Mouse (Mus musculus) heart, embryonic 11.5 days (tissue): ENCODE measurements around the gene Shmt2. TPM values are rescaled to one million over a fixed set of nuclear protein-coding genes. Genes with fewer than 3 reads are reported as not detected.

Experiments used
- ATAC-seq: fragments of 200-750 bp; cut with Nextera tagmentation; replicated peaks from 2 replicates; pipeline ENCODE4 v1.8.0; 2017; ENCODE audit warnings: moderate library complexity; ENCODE audit not compliant: insufficient number of reproducible peaks, low FRiP score, low TSS enrichment
- H3K27ac ChIP-seq: fragments of 300-500 bp; sonication (generic); 2 replicates; pipeline ENCODE4 v1.5.1; 2014; ENCODE audit warnings: mild to moderate bottlenecking, low read depth, low read length
- H3K27me3 ChIP-seq: fragments of 300-500 bp; sonication (generic); 2 replicates; pipeline ENCODE4 v1.6.1; 2014; ENCODE audit warnings: mild to moderate bottlenecking, low read length, mixed read lengths; ENCODE audit not compliant: control insufficient read depth, insufficient read depth
- H3K36me3 ChIP-seq: fragments of 300-500 bp; sonication (generic); 2 replicates; pipeline ENCODE4 v1.6.1; 2014; ENCODE audit warnings: mild to moderate bottlenecking, low read length, moderate library complexity, mixed read lengths; ENCODE audit not compliant: control insufficient read depth, insufficient read depth
- H3K4me1 ChIP-seq: fragments of 300-500 bp; sonication (generic); 2 replicates; pipeline ENCODE4 v1.6.1; 2014; ENCODE audit warnings: low read length; ENCODE audit not compliant: control insufficient read depth, insufficient read depth
- H3K4me2 ChIP-seq: fragments of 300-500 bp; sonication (generic); 2 replicates; pipeline ENCODE4 v1.6.1; 2014; ENCODE audit warnings: mild to moderate bottlenecking, moderate library complexity
- H3K4me3 ChIP-seq: fragments of 300-500 bp; sonication (generic); 2 replicates; pipeline ENCODE4 v1.5.1; 2014; ENCODE audit warnings: low read depth, low read length
- H3K9ac ChIP-seq: fragments of 300-500 bp; sonication (generic); 2 replicates; pipeline ENCODE4 v1.6.1; 2014; ENCODE audit warnings: mild to moderate bottlenecking, low read depth, low read length, moderate library complexity
- H3K9me3 ChIP-seq: fragments of 300-500 bp; sonication (generic); replicated peaks from 2 replicates; pipeline ENCODE4 v1.6.1; 2016; ENCODE audit warnings: low read length; ENCODE audit not compliant: control insufficient read depth
- WGBS: fragments of 180-500 bp; shearing (Covaris S2); extraction: QIAGEN DNeasy Blood & Tissue Kit; methylation state at CpG from one replicate; pipeline ENCODE4 v1.1.7; 2014; ENCODE audit not compliant: insufficient replicate concordance; 5-methylcytosine and 5-hydroxymethylcytosine counted together
- polyA plus RNA-seq: library from polyadenylated mRNA; unstranded; fragments of >200 nt; fragmentation: Nextera tagmentation; extraction: Ambion mirVana; gene quantifications from 2 replicates; pipeline ENCODE4 v1.2.1, GENCODE M21; 2014

The Shmt2 gene
- polyA plus RNA-seq, 1 experiment from 2014 or later: 82.7 TPM

- no peak for ATAC-seq
- H3K9ac ChIP-seq: no peak overlapping the region
- H3K27me3 ChIP-seq: no peaks in the 10 kb centered on the region
- H3K4me3 ChIP-seq: no peak overlapping the region
- H3K4me2 ChIP-seq: no peak overlapping the region
- no peak overlapping the region for H3K27ac ChIP-seq
- WGBS: 88% methylated on average over 13 of the region's 13 CpGs
- H3K9me3 ChIP-seq: no peaks in the 10 kb centered on the region
- peaks cover 66% of the 10 kb centered on the region for H3K36me3 ChIP-seq
- H3K4me1 ChIP-seq: no peaks in the 10 kb centered on the region
Measured at GRCm38 (mm10) chr10:127557397-127557796, 35.2 kb upstream of the Shmt2 start.

- 66% methylated on average over 18 of the region's 18 CpGs for WGBS
- Histone ChIP-seq H3K36me3 (peaks cover 72% of the 10 kb centered on the region), H3K4me2 (no peak overlapping the region), H3K4me3 (no peak overlapping the region), H3K9me3 (no peaks in the 10 kb centered on the region), H3K27ac (no peak overlapping the region), H3K4me1 (no peaks in the 10 kb centered on the region), H3K9ac (no peak overlapping the region), H3K27me3 (no peaks in the 10 kb centered on the region)
- ATAC-seq: no peak
Measured at GRCm38 (mm10) chr10:127555703-127556102, 33.5 kb upstream of the Shmt2 start.

GRCm38 (mm10) chr10:127549892-127550291 is 27.6 kb upstream of the Shmt2 start:
- H3K4me1 ChIP-seq: no peaks in the 10 kb centered on the region
- H3K27ac ChIP-seq: no peak overlapping the region
- no peak overlapping the region for H3K9ac ChIP-seq
- H3K36me3 ChIP-seq: peaks cover 41% of the 10 kb centered on the region
- H3K4me3 ChIP-seq: no peak overlapping the region
- no peaks in the 10 kb centered on the region for H3K9me3 ChIP-seq
- ATAC-seq: no peak
- no peak overlapping the region for H3K4me2 ChIP-seq
- 86% methylated on average over 17 of the region's 17 CpGs for WGBS
- no peaks in the 10 kb centered on the region for H3K27me3 ChIP-seq

GRCm38 (mm10) chr10:127548236-127548635 is 26.0 kb upstream of the Shmt2 start:
- no peak overlapping the region for H3K4me2 ChIP-seq
- H3K36me3 ChIP-seq: peaks cover 28% of the 10 kb centered on the region
- ATAC-seq: no peak
- H3K4me1 ChIP-seq: no peaks in the 10 kb centered on the region
- no peak overlapping the region for H3K4me3 ChIP-seq
- WGBS: 90% methylated on average over 15 of the region's 15 CpGs
- no peaks in the 10 kb centered on the region for H3K9me3 ChIP-seq
- no peak overlapping the region for H3K27ac ChIP-seq
- H3K27me3 ChIP-seq: no peaks in the 10 kb centered on the region
- H3K9ac ChIP-seq: no peak overlapping the region

- no peak overlapping the region for H3K4me3 ChIP-seq
- ATAC-seq: no peak
- H3K27me3 ChIP-seq: no peaks in the 10 kb centered on the region
- no peak overlapping the region for H3K9ac ChIP-seq
- H3K4me1 ChIP-seq: no peaks in the 10 kb centered on the region
- 85% methylated on average over 7 of the region's 7 CpGs for WGBS
- H3K27ac ChIP-seq: no peak overlapping the region
- H3K36me3 ChIP-seq: peaks cover 21% of the 10 kb centered on the region
- H3K9me3 ChIP-seq: no peaks in the 10 kb centered on the region
- no peak overlapping the region for H3K4me2 ChIP-seq
Measured at GRCm38 (mm10) chr10:127546505-127546904, 24.3 kb upstream of the Shmt2 start.

- Histone ChIP-seq H3K4me1 (no peaks in the 10 kb centered on the region), H3K9me3 (no peaks in the 10 kb centered on the region), H3K4me3 (no peak overlapping the region), H3K4me2 (no peak overlapping the region), H3K36me3 (peaks cover 21% of the 10 kb centered on the region), H3K27me3 (no peaks in the 10 kb centered on the region), H3K9ac (no peak overlapping the region), H3K27ac (no peak overlapping the region)
- ATAC-seq: no peak
- WGBS: 86% methylated on average over 20 of the region's 20 CpGs
Measured at GRCm38 (mm10) chr10:127544375-127544774, 22.1 kb upstream of the Shmt2 start.

GRCm38 (mm10) chr10:127543916-127544315 is 21.7 kb upstream of the Shmt2 start:
- Histone ChIP-seq H3K27ac (no peak overlapping the region), H3K4me3 (no peak overlapping the region), H3K9ac (no peak overlapping the region), H3K4me1 (no peaks in the 10 kb centered on the region), H3K4me2 (no peak overlapping the region), H3K9me3 (no peaks in the 10 kb centered on the region), H3K27me3 (no peaks in the 10 kb centered on the region), H3K36me3 (peaks cover 23% of the 10 kb centered on the region)
- ATAC-seq: no peak
- WGBS: 77% methylated on average over 3 of the region's 3 CpGs

- H3K4me2 ChIP-seq: no peak overlapping the region
Measured at GRCm38 (mm10) chr10:127542720-127543119, 20.5 kb upstream of the Shmt2 start.

GRCm38 (mm10) chr10:127542084-127542483 is 19.8 kb upstream of the Shmt2 start:
- Histone ChIP-seq H3K36me3 (peaks cover 23% of the 10 kb centered on the region), H3K9ac (no peak overlapping the region), H3K27ac (no peak overlapping the region), H3K27me3 (0 out of 2 replicates have a peak, but pooled peaks cover 2% of the 10 kb centered on the region), H3K4me1 (no peaks in the 10 kb centered on the region), H3K4me2 (no peak overlapping the region), H3K4me3 (no peak overlapping the region), H3K9me3 (no peaks in the 10 kb centered on the region)
- no peak for ATAC-seq
- WGBS: 84% methylated on average over 13 of the region's 13 CpGs

More at GRCm38 (mm10) chr10:127542720-127543119, 20.5 kb upstream of the Shmt2 start:
- WGBS: 64% methylated on average over 6 of the region's 6 CpGs
- H3K27me3 ChIP-seq: no peaks in the 10 kb centered on the region
- no peak overlapping the region for H3K4me3 ChIP-seq
- H3K36me3 ChIP-seq: peaks cover 23% of the 10 kb centered on the region
- H3K4me1 ChIP-seq: no peaks in the 10 kb centered on the region
- no peak overlapping the region for H3K27ac ChIP-seq
- H3K9ac ChIP-seq: no peak overlapping the region
- no peak for ATAC-seq
- H3K9me3 ChIP-seq: no peaks in the 10 kb centered on the region
